Mouse (Mus musculus): ENCODE measurements around the gene 1700029P11Rik.
A peak's percentile ranks its signal among the peaks of the same experiment; 100 is the strongest.

DNA sequence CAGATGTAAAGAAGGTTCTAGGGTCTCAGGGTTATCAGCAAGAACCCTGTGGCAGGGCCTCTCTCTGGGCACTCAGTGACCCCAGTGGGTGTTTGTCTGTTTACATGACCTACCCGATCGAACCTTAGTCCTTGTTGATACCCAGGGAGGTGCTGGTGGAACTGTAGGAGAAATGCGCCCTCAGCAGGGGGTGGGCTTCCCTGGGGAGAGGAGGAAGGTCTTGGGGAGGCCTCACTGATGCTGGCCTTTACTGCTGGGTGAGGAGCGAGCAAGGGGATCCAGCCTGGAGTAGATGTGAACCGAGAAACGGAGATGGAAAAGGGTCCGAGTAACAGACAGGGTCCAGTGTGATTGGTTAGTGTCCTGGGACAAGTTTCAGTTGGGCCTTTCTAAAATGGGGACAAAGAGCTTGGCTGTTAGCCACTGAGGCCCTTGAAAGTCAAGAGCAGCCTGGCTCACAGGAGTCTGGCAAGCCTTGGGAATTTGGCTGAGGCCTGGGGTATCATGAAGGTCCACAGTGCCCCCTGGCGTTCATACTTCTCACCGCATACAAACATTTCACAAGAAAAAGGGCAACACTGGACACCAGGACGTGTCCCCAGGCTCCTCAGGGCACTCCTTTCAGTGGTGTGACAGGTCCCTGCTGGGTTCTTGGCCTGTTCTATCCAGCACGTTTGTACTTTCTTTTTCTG, 9.2 kb downstream of the 1700029P11Rik start:
- TF ChIP-seq CTCF (IDR thresholded peaks at IDR 0.05; ENCODE audit: control insufficient read depth, insufficient read depth, insufficient read length) = peak; percentile 77
- peak; percentile 14 for TF ChIP-seq MAX (IDR thresholded peaks at IDR 0.05)
- TF ChIP-seq MYOD1 (IDR thresholded peaks at IDR 0.05; ENCODE audit: control insufficient read depth, insufficient read length, low read depth) = no peak
- TF ChIP-seq MYOG (IDR thresholded peaks at IDR 0.05; ENCODE audit: control insufficient read depth, extremely low read depth, insufficient read length) = no peak
- TF ChIP-seq CEBPB (IDR thresholded peaks at IDR 0.05; ENCODE audit: low read depth) = peak; percentile 48
